Mouse (Mus musculus): ENCODE results near the gene Tom1l1.

Gene Tom1l1

GRCm38 (mm10) chr11:90667325-90667724 is 20.8 kb downstream of the Tom1l1 start:
- DNase-seq (ENCODE audit: low spot score) = no peak

- DNase-seq (ENCODE audit: low spot score) = no peak
Observed at GRCm38 (mm10) chr11:90666916-90667315, 21.2 kb downstream of the Tom1l1 start.

- DNase-seq (ENCODE audit: low spot score) = no peak
Observed at GRCm38 (mm10) chr11:90666144-90666757, 21.9 kb downstream of the Tom1l1 start.

- no peak for DNase-seq (ENCODE audit: low spot score)
Observed at GRCm38 (mm10) chr11:90665161-90665560, 23.0 kb downstream of the Tom1l1 start.

GRCm38 (mm10) chr11:90664345-90664986 is 23.7 kb downstream of the Tom1l1 start:
- DNase-seq (ENCODE audit: low spot score) = no peak

GRCm38 (mm10) chr11:90663618-90664297 is 24.4 kb downstream of the Tom1l1 start:
- DNase-seq (ENCODE audit: low spot score) = no peak

- no peak for DNase-seq (ENCODE audit: low spot score)
Observed at GRCm38 (mm10) chr11:90663052-90663451, 25.1 kb downstream of the Tom1l1 start.

GRCm38 (mm10) chr11:90660662-90661061 is 27.5 kb downstream of the Tom1l1 start:
- no peak for DNase-seq (ENCODE audit: low spot score)

- no peak for DNase-seq (ENCODE audit: low spot score)
Observed at GRCm38 (mm10) chr11:90657527-90657926, 30.6 kb downstream of the Tom1l1 start.

- DNase-seq (ENCODE audit: low spot score) = no peak
Observed at GRCm38 (mm10) chr11:90652603-90653002, 35.6 kb downstream of the Tom1l1 start.

GRCm38 (mm10) chr11:90650231-90650885 is 37.8 kb downstream of the Tom1l1 start:
- DNase-seq (ENCODE audit: low spot score) = no peak

GRCm38 (mm10) chr11:90649777-90650176 is 38.4 kb downstream of the Tom1l1 start:
- DNase-seq (ENCODE audit: low spot score) = no peak

GRCm38 (mm10) chr11:90638312-90638830 is 49.8 kb downstream of the Tom1l1 start:
- DNase-seq (ENCODE audit: low spot score) = no peak

GRCm38 (mm10) chr11:90637440-90638311 is 50.5 kb downstream of the Tom1l1 start, which contains the start of the genes Stxbp4 and Cox11:
Gene Stxbp4, minus strand, starts transcription at chr11:90638084.
Gene Cox11, plus strand, starts transcription at chr11:90638173.
- DNase-seq (ENCODE audit: low spot score) = peak; percentile 95

GRCm38 (mm10) chr11:90634661-90635060 is 53.5 kb downstream of the Tom1l1 start:
- DNase-seq (ENCODE audit: low spot score) = no peak

GRCm38 (mm10) chr11:90632480-90632879 is 55.7 kb downstream of the Tom1l1 start:
- DNase-seq (ENCODE audit: low spot score) = no peak

- no peak for DNase-seq (ENCODE audit: low spot score)
Observed at GRCm38 (mm10) chr11:90627751-90628150, 60.4 kb downstream of the Tom1l1 start.

GRCm38 (mm10) chr11:90625174-90625573 is 63.0 kb downstream of the Tom1l1 start:
- no peak for DNase-seq (ENCODE audit: low spot score)

- no peak for DNase-seq (ENCODE audit: low spot score)
Observed at GRCm38 (mm10) chr11:90623477-90623876, 64.7 kb downstream of the Tom1l1 start.

- DNase-seq (ENCODE audit: low spot score) = no peak
Observed at GRCm38 (mm10) chr11:90622500-90622899, 65.7 kb downstream of the Tom1l1 start.

GRCm38 (mm10) chr11:90622044-90622443 is 66.1 kb downstream of the Tom1l1 start:
- DNase-seq (ENCODE audit: low spot score) = no peak

Data from testis, postnatal 14 days (tissue).